Mouse (Mus musculus): ENCODE measurements around the gene Plcg2. TPM values are rescaled to one million over a fixed set of nuclear protein-coding genes. Genes with fewer than 3 reads are reported as not detected.

The Plcg2 gene
- total and polyA plus RNA-seq, 2 experiments from 2014 or later: 1.5 to 2.4 TPM

DNA sequence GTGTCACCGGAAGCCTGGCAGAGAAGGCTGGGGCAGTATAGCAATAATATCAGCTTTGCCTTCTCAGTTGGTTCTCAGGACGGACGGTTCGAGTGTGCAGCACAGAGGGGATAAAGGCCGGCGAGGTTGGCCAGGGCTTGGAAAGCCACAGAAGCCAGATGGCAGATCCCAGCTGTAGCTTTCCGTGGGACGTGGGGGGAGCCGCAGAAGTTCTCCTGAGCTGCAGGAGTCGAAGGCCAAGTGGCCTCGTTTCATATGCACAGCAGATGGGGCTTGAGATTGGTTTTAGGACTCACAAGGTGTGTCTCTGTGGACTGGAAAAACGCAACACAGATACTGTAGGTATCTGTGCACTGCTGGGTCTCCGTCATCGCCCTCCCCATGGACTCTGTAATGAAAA is 106.6 kb downstream of the Plcg2 start:
- Histone ChIP-seq H3K4me3 (ENCODE audit: low read depth, low read length) (no peak overlapping the region), H3K27ac (ENCODE audit: low read depth, low read length) (peak overlapping the region; percentile 43; the same call in 1 of the 2 replicates), H3K27me3 (ENCODE audit: insufficient read depth, low read length) (no peaks in the 10 kb centered on the region), H3K4me2 (ENCODE audit: low read depth, low read length, poor library complexity, severe bottlenecking) (no peak overlapping the region), H3K36me3 (ENCODE audit: insufficient read depth, low read length) (no peaks in the 10 kb centered on the region), H3K4me1 (ENCODE audit: insufficient read depth, low read length) (no peaks in the 10 kb centered on the region), H3K9ac (replicated peaks; ENCODE audit: low read length, poor library complexity, severe bottlenecking) (no peak overlapping the region), H3K9me3 (ENCODE audit: low read length) (no peaks in the 10 kb centered on the region)
- DNase-seq (ENCODE audit: low spot score): peak; percentile 48
- 86% methylated on average over 14 of the region's 14 CpGs for WGBS
- no peak for TF ChIP-seq CTCF (IDR thresholded peaks at IDR 0.05)
- ATAC-seq (ENCODE audit: low FRiP score): no peak

DNA sequence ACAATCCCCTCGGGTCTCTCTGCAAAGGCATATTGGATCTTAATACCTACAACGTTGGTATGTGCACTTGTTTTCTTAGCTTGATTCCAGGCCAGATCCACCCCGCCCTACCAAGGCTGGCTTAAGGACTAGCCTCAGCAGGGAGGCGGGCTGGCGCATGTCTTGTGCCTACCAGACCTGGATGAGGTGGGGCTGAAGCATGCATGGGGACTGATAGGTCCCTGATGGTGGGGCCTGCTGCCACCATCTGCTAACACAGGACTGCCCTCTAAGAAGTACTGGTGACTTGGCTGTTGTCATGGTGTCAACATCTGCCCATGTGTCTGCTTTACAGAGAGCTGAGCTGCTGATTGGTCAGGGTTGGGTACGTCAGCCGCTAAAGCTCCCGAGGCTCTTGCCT is 107.1 kb downstream of the Plcg2 start:
- Histone ChIP-seq H3K4me1 (ENCODE audit: insufficient read depth, low read length) (no peaks in the 10 kb centered on the region), H3K27me3 (ENCODE audit: insufficient read depth, low read length) (no peaks in the 10 kb centered on the region), H3K4me2 (ENCODE audit: low read depth, low read length, poor library complexity, severe bottlenecking) (no peak overlapping the region), H3K36me3 (ENCODE audit: insufficient read depth, low read length) (no peaks in the 10 kb centered on the region), H3K9ac (replicated peaks; ENCODE audit: low read length, poor library complexity, severe bottlenecking) (no peak overlapping the region), H3K9me3 (ENCODE audit: low read length) (no peaks in the 10 kb centered on the region), H3K4me3 (ENCODE audit: low read depth, low read length) (no peak overlapping the region), H3K27ac (ENCODE audit: low read depth, low read length) (no peak overlapping the region)
- no peak for TF ChIP-seq CTCF (IDR thresholded peaks at IDR 0.05)
- DNase-seq (ENCODE audit: low spot score): peak; percentile 32
- WGBS: 84% methylated on average over 8 of the region's 8 CpGs
- ATAC-seq (ENCODE audit: low FRiP score): no peak

DNA sequence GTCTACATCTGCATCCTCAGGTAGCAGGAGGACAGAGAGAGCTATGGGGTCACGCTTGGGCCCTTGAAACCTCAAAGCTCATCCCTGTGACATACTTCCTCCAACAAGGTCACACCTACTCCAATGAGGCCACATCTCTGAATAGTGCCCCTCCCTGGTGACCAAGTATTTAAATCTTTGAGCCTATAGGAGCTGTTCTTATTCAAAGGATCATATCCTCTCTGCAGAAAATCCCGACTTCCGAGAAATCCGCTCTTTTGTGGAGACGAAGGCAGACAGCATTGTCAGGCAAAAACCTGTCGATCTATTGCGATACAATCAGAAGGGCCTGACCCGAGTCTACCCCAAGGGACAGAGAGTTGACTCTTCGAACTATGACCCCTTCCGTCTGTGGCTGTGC is 112.4 kb downstream of the Plcg2 start:
- TF ChIP-seq CTCF (IDR thresholded peaks at IDR 0.05): no peak
- DNase-seq (ENCODE audit: low spot score) (no peak), ATAC-seq (ENCODE audit: low FRiP score) (no peak)
- Histone ChIP-seq H3K36me3 (ENCODE audit: insufficient read depth, low read length) (no peaks in the 10 kb centered on the region), H3K4me1 (ENCODE audit: insufficient read depth, low read length) (no peaks in the 10 kb centered on the region), H3K9ac (replicated peaks; ENCODE audit: low read length, poor library complexity, severe bottlenecking) (no peak overlapping the region), H3K4me3 (ENCODE audit: low read depth, low read length) (no peak overlapping the region), H3K9me3 (ENCODE audit: low read length) (no peaks in the 10 kb centered on the region), H3K27ac (ENCODE audit: low read depth, low read length) (no peak overlapping the region), H3K27me3 (ENCODE audit: insufficient read depth, low read length) (no peaks in the 10 kb centered on the region), H3K4me2 (ENCODE audit: low read depth, low read length, poor library complexity, severe bottlenecking) (no peak overlapping the region)
- WGBS: 97% methylated on average over 10 of the region's 10 CpGs

DNA sequence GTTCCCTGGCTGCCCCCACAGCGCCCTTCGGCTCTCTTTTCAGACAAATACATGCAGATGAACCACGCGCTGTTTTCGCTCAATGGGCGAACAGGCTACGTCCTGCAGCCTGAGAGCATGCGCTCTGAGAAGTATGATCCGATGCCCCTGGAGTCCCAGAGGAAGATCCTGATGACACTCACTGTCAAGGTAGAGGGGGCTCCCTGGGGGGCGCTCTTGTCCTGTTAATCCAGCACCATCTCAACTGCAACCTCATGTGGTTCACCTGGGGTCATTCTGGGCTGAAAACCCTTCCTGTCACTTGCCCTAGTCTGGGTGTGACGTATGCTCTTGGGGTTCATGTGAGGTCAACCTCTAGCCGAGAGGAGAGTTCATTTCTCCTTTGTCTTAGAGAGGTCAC is 114.8 kb downstream of the Plcg2 start:
- no peak overlapping the region for H3K27ac ChIP-seq (ENCODE audit: low read depth, low read length)
- ATAC-seq (ENCODE audit: low FRiP score) (no peak), DNase-seq (ENCODE audit: low spot score) (no peak)
- no peaks in the 10 kb centered on the region for H3K36me3 ChIP-seq (ENCODE audit: insufficient read depth, low read length)
- H3K27me3 ChIP-seq (ENCODE audit: insufficient read depth, low read length): no peaks in the 10 kb centered on the region
- WGBS: 86% methylated on average over 12 of the region's 12 CpGs
- no peak overlapping the region for H3K4me3 ChIP-seq (ENCODE audit: low read depth, low read length)
- no peak for TF ChIP-seq CTCF (IDR thresholded peaks at IDR 0.05)
- no peak overlapping the region for H3K9ac ChIP-seq (replicated peaks; ENCODE audit: low read length, poor library complexity, severe bottlenecking)
- 0 out of 2 replicates have a peak, but pooled peaks cover 3% of the 10 kb centered on the region for H3K9me3 ChIP-seq (ENCODE audit: low read length)
- no peak overlapping the region for H3K4me2 ChIP-seq (ENCODE audit: low read depth, low read length, poor library complexity, severe bottlenecking)
- H3K4me1 ChIP-seq (ENCODE audit: insufficient read depth, low read length): no peaks in the 10 kb centered on the region

DNA sequence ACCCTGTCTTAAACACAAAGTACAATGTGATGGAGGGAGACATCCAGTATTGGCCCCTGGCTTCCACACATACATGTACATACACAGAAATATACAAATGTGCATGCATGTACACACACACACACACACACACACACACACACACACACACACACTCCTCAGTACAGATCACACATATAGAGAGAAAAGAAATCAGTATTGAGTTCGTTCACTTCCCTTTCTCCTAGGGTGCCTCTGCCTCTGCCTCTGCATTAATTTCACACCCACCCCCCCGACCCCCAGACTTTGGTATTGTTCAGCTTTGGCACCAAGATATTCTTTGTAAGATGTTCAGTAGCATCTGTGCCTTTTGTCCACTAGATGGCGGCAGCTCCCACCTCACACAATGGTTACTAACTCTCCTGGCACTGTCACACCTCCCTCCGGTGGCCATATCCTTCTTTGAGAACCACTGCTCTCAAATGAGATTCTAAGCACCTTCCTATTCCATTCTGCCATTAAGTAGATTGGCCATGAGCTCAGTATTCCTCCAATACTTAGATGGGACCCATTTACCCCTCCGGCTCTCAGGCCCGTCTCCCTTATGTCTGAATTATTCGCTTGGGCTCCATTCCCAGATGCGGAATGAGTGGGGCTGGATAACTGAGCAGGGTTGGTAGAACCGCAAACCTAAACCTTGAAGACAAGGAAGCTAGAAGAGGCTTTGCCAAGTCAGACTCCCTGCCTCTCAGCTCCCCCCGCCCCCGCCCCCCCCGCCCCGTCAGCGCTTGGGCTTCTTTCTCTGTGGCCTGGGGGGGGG is 128.1 kb downstream of the Plcg2 start:
- Histone ChIP-seq H3K27me3 (ENCODE audit: insufficient read depth, low read length) (no peaks in the 10 kb centered on the region), H3K36me3 (ENCODE audit: insufficient read depth, low read length) (no peaks in the 10 kb centered on the region), H3K4me1 (ENCODE audit: insufficient read depth, low read length) (no peaks in the 10 kb centered on the region), H3K9me3 (ENCODE audit: low read length) (no peaks in the 10 kb centered on the region), H3K27ac (ENCODE audit: low read depth, low read length) (no peak overlapping the region), H3K4me2 (ENCODE audit: low read depth, low read length, poor library complexity, severe bottlenecking) (no peak overlapping the region), H3K9ac (replicated peaks; ENCODE audit: low read length, poor library complexity, severe bottlenecking) (no peak overlapping the region), H3K4me3 (ENCODE audit: low read depth, low read length) (no peak overlapping the region)
- DNase-seq (ENCODE audit: low spot score) (peak; percentile 87), ATAC-seq (ENCODE audit: low FRiP score) (0 out of 2 replicates have a peak, but pooled peaks have one; percentile 56)
- peak; percentile 97 for TF ChIP-seq CTCF (IDR thresholded peaks at IDR 0.05)
- WGBS: 65% methylated on average over 14 of the region's 14 CpGs

DNA sequence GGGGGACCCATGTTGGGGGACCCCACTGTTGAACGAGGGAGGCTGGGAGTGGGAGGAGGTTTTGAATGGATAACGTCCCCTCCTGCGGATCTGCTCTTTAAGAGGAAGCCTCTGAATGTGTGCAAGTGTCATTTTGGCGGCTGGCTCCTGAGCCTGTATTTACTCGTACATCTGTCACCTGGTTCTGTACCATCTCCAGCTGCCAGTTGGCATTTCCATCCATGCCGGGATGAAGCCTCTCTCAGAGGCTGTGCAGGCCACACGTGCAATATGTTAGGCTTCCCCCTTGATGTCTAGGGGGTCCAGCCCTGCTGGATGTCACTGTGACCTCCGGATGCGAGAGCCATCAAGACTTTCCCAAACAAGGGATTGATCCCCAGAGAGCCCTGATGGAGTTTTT is 129.0 kb downstream of the Plcg2 start:
- no peak overlapping the region for H3K9ac ChIP-seq (replicated peaks; ENCODE audit: low read length, poor library complexity, severe bottlenecking)
- H3K9me3 ChIP-seq (ENCODE audit: low read length): no peaks in the 10 kb centered on the region
- H3K36me3 ChIP-seq (ENCODE audit: insufficient read depth, low read length): no peaks in the 10 kb centered on the region
- WGBS: 72% methylated on average over 9 of the region's 9 CpGs
- no peak overlapping the region for H3K4me2 ChIP-seq (ENCODE audit: low read depth, low read length, poor library complexity, severe bottlenecking)
- H3K27me3 ChIP-seq (ENCODE audit: insufficient read depth, low read length): no peaks in the 10 kb centered on the region
- ATAC-seq (ENCODE audit: low FRiP score): no peak
- H3K4me3 ChIP-seq (ENCODE audit: low read depth, low read length): no peak overlapping the region
- TF ChIP-seq CTCF (IDR thresholded peaks at IDR 0.05): no peak
- DNase-seq (ENCODE audit: low spot score): peak; percentile 20
- H3K27ac ChIP-seq (ENCODE audit: low read depth, low read length): no peak overlapping the region
- no peaks in the 10 kb centered on the region for H3K4me1 ChIP-seq (ENCODE audit: insufficient read depth, low read length)
